Mouse (Mus musculus): ENCODE results near the gene Gm10024. TPM values are rescaled to one million over a fixed set of nuclear protein-coding genes. Genes with fewer than 3 reads are reported as not detected.
"Not testable (repeated sequence)": the region's sequence is repeated elsewhere in the genome, so short reads cannot be mapped to it uniquely, and the experiment has no call there.

Gene Gm10024
- polyA plus RNA-seq, 1 experiment = not detected

DNA sequence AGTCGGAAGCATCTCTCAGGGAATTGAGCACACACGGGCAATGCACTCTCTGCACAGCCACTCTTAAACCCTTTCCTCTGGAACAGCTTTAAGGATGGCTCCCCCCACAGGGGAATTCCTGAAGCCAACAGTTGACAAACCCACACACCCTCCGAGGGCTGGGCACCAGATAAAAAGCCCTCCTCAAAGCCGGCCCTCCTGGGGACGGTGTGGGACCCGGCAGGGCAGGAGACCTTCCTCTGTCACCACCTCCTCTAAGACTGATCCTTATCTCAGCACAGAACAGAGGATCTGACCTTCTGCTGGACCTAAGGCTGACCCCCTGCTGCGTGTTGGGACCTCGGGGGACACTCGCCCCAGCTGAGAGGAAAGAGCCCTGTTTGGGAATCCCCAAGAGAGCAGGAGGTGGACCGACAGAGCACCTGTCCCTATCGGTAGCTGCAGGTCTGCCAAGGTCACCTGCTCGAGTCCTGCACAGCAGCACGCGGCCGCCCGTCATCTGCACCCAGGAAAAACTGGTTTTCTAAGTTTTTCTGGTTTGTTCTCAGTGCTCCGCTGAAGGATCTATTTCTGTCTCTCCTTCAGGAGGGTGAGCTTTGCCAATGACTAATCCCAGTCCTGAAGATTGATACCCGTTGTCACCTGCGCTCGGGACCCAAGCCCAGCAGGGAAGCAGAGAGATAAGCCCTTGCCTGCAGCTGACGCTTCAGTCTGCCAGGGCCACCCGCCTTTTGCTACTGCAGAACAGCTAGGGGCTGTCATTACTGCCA lies 25.2 kb upstream of the Gm10024 start, which contains the start of gene Tspear:
Gene Tspear, plus strand, starts transcription at position 675 of the 770 bp plus-strand sequence.
- Histone ChIP-seq H3K27ac (ENCODE audit: insufficient read depth, low read length) (no peak within 1 kb of the TSS), H3K4me1 (ENCODE audit: control insufficient read depth, insufficient read depth, low read length) (peaks cover 4% of the 10 kb centered on the region), H3K4me3 (ENCODE audit: insufficient read depth, low read length) (no peak within 1 kb of the TSS)
- TF ChIP-seq CTCF (IDR thresholded peaks at IDR 0.05; ENCODE audit: extremely low read depth, insufficient read depth, low read length) (no peak), POLR2A (IDR thresholded peaks at IDR 0.05; ENCODE audit: extremely low read depth, insufficient read depth, low read length) (no peak)

DNA sequence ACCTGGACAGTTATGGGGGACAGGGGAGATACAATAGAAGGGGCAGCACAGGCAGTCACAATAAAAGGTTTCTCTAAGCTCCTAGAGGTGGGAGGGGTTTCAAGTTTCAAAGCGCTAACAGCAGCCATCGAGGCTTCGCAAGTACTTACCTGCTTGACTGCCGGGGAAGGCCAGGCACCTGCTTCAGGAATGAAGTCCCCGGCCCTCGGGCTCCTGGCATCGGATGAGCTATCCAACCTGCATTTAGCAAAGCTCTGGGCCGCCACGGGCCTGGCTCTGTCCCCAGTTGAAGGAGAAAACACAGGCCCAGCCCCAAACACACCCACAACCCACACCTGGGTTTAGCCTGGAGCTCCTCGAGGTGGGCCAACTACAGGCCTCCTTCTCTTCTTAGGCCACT lies 24.2 kb upstream of the Gm10024 start:
- H3K4me3 ChIP-seq (ENCODE audit: insufficient read depth, low read length) = no peak overlapping the region
- H3K4me1 ChIP-seq (ENCODE audit: control insufficient read depth, insufficient read depth, low read length) = peaks cover 4% of the 10 kb centered on the region
- no peak for TF ChIP-seq POLR2A (IDR thresholded peaks at IDR 0.05; ENCODE audit: extremely low read depth, insufficient read depth, low read length)
- no peak for TF ChIP-seq CTCF (IDR thresholded peaks at IDR 0.05; ENCODE audit: extremely low read depth, insufficient read depth, low read length)
- no peak overlapping the region for H3K27ac ChIP-seq (ENCODE audit: insufficient read depth, low read length)

DNA sequence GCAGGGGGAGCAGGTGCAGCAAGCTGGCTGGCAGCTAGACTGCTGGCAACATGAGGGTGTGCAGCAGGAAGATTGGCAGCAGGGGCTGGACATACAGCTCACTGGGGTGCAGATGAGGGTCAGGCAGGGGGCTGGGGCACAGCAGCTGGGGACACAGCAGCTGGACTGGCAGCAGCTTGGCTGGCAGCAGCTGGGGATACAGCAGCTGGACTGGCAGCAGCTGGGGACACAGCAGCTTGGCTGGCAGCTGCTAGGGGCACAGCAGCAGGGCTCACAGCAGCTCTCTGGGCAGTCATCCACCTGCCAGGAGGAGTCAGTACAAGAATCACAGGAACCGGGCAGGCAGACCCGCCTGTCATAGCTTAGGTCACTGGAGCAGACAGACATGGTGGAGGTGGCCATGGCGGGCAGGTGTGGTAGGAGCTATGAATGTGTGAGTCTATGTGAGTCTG lies 20.9 kb upstream of the Gm10024 start, which contains the start of gene Gm19402:
Gene Gm19402, minus strand, starts transcription at position 402 of the 452 bp plus-strand sequence.
- not testable (repeated sequence) for H3K27ac ChIP-seq (ENCODE audit: insufficient read depth, low read length); H3K4me3 ChIP-seq (ENCODE audit: insufficient read depth, low read length); H3K4me1 ChIP-seq (ENCODE audit: control insufficient read depth, insufficient read depth, low read length)

DNA sequence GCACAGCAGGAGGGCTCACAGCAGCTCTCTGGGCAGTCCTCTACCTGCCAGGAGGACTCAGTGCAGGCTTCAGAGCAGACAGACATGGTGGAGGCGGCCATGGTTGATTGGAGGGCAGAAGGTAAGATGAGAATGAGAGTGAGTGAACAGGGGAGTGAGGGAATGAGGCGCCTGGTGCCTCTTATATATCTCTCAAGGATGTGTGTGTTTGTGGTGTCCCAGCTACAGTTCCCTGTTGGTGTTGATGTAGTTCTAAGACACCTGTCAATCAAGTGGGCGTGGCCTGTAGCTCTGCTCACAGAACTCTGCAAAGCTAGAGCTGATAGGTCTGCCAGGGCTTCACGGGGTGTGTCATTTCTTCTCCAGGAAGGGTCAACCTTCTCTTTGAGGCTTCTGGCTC lies 14.1 kb upstream of the Gm10024 start, which contains the start of gene Gm9508:
Gene Gm9508, minus strand, starts transcription at position 101 of the 400 bp plus-strand sequence.
- H3K27ac ChIP-seq (ENCODE audit: insufficient read depth, low read length) = no peak within 1 kb of the TSS
- no peaks in the 10 kb centered on the region for H3K4me1 ChIP-seq (ENCODE audit: control insufficient read depth, insufficient read depth, low read length)
- no peak within 1 kb of the TSS for H3K4me3 ChIP-seq (ENCODE audit: insufficient read depth, low read length)
- TF ChIP-seq POLR2A (IDR thresholded peaks at IDR 0.05; ENCODE audit: extremely low read depth, insufficient read depth, low read length) = no peak
- no peak for TF ChIP-seq CTCF (IDR thresholded peaks at IDR 0.05; ENCODE audit: extremely low read depth, insufficient read depth, low read length)

DNA sequence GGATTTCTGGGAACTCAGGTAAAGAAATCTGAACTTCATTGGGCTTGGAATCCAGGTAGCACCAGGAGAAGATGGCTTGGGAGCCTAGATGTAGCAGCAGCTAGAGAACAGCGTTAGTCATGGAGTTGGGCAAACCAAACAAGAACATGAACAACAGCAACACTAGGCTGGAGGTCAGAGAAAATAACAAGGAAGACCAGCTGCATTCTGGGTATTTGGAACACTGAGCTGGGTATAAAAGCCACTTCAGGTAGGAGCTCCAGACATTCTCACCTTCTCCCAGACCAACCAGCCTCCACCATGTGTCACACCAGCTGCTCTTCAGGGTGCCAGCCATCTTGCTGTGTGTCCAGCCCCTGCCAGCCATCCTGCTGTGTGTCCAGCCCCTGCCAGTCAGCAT lies 4.9 kb upstream of the Gm10024 start, which contains the start of gene Gm10272:
Gene Gm10272, plus strand, starts transcription at position 301 of the 400 bp plus-strand sequence.
- no peaks in the 10 kb centered on the region for H3K4me1 ChIP-seq (ENCODE audit: control insufficient read depth, insufficient read depth, low read length)

DNA sequence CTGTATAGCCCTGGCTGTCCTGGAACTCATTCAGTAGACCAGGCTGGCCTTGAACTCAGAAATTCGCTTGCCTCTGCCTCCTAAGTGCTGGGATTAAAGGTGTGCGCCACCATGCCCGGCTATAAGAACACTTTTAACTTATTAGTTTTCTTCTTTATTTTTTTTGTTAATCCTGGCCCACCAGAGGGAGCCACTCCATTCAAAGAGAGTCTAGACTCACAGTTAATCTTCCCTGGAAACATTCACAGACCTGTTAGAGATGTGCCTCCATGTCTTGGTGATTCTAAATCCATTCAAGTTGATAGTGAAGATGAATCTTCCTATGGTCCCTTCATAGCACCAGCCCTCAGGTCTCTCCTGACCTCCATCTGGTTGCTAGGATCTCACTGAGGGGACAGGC lies 1.4 kb upstream of the Gm10024 start:
- H3K27ac ChIP-seq (ENCODE audit: insufficient read depth, low read length) = no peak overlapping the region

More for the DNA sequence above, 4.9 kb upstream of the Gm10024 start, which contains the start of gene Gm10272:
- TF ChIP-seq POLR2A (IDR thresholded peaks at IDR 0.05; ENCODE audit: extremely low read depth, insufficient read depth, low read length) (no peak), CTCF (IDR thresholded peaks at IDR 0.05; ENCODE audit: extremely low read depth, insufficient read depth, low read length) (no peak)
- no peak within 1 kb of the TSS for H3K27ac ChIP-seq (ENCODE audit: insufficient read depth, low read length)
- no peak within 1 kb of the TSS for H3K4me3 ChIP-seq (ENCODE audit: insufficient read depth, low read length)

DNA sequence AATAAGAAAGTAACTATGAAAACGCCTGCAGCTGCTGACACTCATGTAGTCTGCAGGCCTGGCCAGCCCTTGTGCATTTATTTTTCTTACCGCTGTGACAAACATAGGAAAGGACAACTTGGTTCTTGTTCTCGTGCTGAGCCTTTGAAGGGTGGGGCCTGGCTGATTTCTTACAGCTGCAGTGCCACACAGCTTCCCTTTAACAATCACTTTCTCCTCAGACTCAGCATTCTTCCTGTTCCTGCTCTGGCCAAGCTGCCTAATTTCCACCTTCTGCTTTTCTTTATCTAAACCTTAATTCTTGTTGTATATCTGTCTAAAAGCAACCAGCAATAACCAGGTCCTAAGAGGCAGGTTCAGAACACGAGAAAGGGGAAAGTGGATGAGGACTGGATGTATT lies 2.5 kb downstream of the Gm10024 start:
- H3K4me3 ChIP-seq (ENCODE audit: insufficient read depth, low read length) = no peak overlapping the region
- no peaks in the 10 kb centered on the region for H3K4me1 ChIP-seq (ENCODE audit: control insufficient read depth, insufficient read depth, low read length)
- TF ChIP-seq POLR2A (IDR thresholded peaks at IDR 0.05; ENCODE audit: extremely low read depth, insufficient read depth, low read length) = no peak
- TF ChIP-seq CTCF (IDR thresholded peaks at IDR 0.05; ENCODE audit: extremely low read depth, insufficient read depth, low read length) = no peak
- H3K27ac ChIP-seq (ENCODE audit: insufficient read depth, low read length) = no peak overlapping the region

More for the DNA sequence above, 1.4 kb upstream of the Gm10024 start:
- Histone ChIP-seq H3K4me1 (ENCODE audit: control insufficient read depth, insufficient read depth, low read length) (no peaks in the 10 kb centered on the region), H3K4me3 (ENCODE audit: insufficient read depth, low read length) (no peak overlapping the region)
- no peak for TF ChIP-seq CTCF (IDR thresholded peaks at IDR 0.05; ENCODE audit: extremely low read depth, insufficient read depth, low read length)
- no peak for TF ChIP-seq POLR2A (IDR thresholded peaks at IDR 0.05; ENCODE audit: extremely low read depth, insufficient read depth, low read length)

DNA sequence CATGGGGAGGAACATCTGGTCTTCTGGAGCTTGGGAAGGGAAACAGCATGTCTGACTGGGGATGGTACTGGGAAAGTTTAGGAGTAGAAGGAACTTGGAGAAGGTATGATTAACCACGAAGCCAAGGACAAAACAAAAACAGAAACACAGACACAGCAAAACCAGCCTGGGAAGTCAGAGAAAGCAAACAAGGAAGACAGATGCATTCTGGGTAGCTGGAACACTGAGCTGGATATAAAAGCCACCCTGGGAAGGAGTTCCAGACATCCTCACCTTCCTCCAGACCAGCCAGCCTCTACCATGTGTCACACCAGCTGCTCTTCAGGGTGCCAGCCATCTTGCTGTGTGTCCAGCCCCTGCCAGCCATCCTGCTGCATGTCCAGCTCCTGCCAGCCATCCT lies 4.2 kb downstream of the Gm10024 start, which contains the start of gene Gm10142:
Gene Gm10142, plus strand, starts transcription at position 301 of the 400 bp plus-strand sequence.
- TF ChIP-seq CTCF (IDR thresholded peaks at IDR 0.05; ENCODE audit: extremely low read depth, insufficient read depth, low read length) (no peak), POLR2A (IDR thresholded peaks at IDR 0.05; ENCODE audit: extremely low read depth, insufficient read depth, low read length) (no peak)
- Histone ChIP-seq H3K27ac (ENCODE audit: insufficient read depth, low read length) (no peak within 1 kb of the TSS), H3K4me1 (ENCODE audit: control insufficient read depth, insufficient read depth, low read length) (no peaks in the 10 kb centered on the region), H3K4me3 (ENCODE audit: insufficient read depth, low read length) (no peak within 1 kb of the TSS)

DNA sequence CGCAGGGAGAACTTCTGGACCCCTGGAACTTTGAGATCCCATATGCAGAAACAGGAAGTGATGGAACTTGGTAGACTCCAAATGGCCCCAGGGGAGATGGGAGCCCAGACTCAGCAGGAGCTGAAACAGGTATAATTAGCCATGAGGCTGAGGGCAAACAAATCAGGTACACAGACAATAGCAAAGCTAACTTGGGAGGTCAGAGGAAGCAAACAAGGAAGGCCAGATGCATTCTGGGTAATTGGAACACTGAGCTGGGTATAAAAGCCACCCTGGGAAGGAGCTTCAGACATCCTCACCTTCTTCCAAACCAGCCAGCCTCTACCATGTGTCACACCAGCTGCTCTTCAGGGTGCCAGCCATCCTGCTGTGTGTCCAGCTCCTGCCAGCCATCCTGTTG lies 9.0 kb downstream of the Gm10024 start, which contains the start of gene Krtap12-1:
Gene Krtap12-1, plus strand, starts transcription at position 301 of the 400 bp plus-strand sequence.
- H3K27ac ChIP-seq (ENCODE audit: insufficient read depth, low read length); H3K4me1 ChIP-seq (ENCODE audit: control insufficient read depth, insufficient read depth, low read length); H3K4me3 ChIP-seq (ENCODE audit: insufficient read depth, low read length): not testable (repeated sequence)

DNA sequence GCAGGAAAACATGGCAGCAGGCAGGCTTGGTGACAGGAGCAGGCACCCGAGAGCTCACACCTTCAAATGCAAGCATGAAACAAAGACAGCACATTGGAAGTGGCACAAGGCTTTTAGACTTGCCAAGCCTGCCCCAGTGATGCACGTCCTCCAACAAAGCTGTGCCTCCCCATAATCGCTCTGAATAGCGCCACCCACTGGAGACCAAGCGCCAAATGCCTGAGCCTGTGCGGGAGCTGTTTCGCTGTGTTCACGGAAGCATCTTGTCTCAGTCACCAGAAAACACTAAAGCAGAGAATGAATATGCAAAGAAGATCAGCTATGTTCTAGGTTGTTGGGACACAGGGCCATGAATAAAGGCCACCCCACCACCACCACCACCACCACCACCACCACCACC lies 13.6 kb downstream of the Gm10024 start:
- no peak for TF ChIP-seq POLR2A (IDR thresholded peaks at IDR 0.05; ENCODE audit: extremely low read depth, insufficient read depth, low read length)
- TF ChIP-seq CTCF (IDR thresholded peaks at IDR 0.05; ENCODE audit: extremely low read depth, insufficient read depth, low read length) = no peak

More for the DNA sequence above, 13.6 kb downstream of the Gm10024 start:
- no peaks in the 10 kb centered on the region for H3K4me1 ChIP-seq (ENCODE audit: control insufficient read depth, insufficient read depth, low read length)
- H3K27ac ChIP-seq (ENCODE audit: insufficient read depth, low read length) = no peak overlapping the region
- no peak overlapping the region for H3K4me3 ChIP-seq (ENCODE audit: insufficient read depth, low read length)
